Mouse (Mus musculus): ENCODE data around the gene Tbc1d1.
A peak's percentile ranks its signal among the peaks of the same experiment; 100 is the strongest.

The Tbc1d1 gene

GRCm38 (mm10) chr5:64206875-64207274, 50.8 kb downstream of the Tbc1d1 start:
- no peak for DNase-seq (ENCODE audit: low read depth, low spot score)

DNA sequence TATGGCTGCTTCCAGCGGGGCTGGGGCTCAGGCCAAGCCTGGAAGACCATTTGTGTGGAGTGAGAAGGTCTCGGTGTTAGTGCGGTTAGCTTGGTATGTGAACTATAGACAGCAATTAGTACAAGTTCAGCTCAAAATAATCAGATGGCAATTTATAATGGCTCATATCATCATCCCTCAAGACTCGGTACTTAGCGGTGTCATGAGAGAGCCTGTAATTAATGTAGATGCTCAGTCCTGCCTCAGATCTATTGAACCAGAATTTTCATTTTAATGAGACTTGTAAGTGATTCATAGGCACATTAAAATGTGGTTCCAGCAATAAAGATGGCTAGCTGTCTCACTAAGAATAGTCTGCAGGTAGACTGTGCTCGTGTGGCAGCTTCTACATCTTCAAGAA, 51.7 kb downstream of the Tbc1d1 start:
- DNase-seq (ENCODE audit: low read depth, low spot score): no peak

DNA sequence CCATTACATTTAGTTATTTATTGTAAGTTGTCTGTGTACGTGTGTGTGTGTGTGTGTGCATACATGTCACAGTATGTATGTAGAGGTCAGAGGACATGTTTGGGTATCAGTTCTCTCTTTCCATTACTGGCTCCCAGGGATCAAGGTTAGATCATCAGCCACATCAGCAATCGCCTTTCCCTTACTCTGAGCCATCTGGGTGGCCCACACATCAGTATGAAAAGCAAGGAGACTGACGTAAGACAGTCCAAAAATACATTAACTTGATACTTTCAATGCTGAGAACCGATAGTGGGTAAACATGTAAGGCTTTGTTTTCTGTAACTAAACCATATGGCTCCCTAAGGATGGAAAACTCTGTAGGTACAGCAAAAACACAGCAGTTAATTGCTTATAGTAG, 54.7 kb downstream of the Tbc1d1 start:
- DNase-seq (ENCODE audit: low read depth, low spot score): no peak

DNA sequence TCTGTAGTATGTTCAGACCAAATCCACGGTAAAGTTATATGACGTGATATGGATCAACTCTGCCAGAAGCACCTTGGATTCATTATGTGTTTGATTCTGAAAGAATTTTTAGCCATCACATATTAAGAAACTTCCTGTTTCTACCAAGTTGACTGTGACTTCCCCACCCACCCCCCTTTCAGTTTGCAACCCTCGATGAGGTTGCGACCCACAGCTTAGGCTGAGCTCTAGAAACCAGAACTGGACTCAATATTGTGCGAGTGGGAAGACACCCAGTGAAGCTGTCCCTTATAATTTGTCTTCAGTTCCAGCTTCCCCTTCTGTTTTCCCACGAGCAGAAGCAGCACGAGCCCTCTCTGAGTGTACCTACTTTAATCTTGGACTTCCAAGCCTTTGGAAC, 55.2 kb downstream of the Tbc1d1 start:
- no peak for DNase-seq (ENCODE audit: low read depth, low spot score)

- no peak for DNase-seq (ENCODE audit: low read depth, low spot score)
These were observed 56.1 kb downstream of the Tbc1d1 start for GRCm38 (mm10) chr5:64212206-64212605.

DNA sequence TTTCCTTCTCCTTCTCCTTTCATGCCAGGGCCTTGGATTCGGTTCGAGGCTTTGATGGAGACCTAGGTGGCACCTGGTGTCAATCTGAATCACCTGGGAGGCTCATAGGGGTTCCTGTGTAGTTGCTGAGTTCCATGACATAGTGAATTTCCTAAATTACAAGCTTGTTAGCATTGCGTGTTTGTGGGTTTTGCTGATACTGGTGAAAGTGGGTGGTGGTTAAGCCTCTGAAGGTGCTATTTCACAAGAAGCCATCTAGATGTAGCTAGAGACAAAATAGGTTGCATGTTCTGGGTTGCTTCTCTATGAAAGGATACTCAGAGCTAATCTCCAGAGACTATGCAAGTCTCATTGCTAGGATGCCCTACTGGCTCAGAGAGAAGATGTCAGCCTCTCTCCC, 56.5 kb downstream of the Tbc1d1 start:
- no peak for DNase-seq (ENCODE audit: low read depth, low spot score)

- DNase-seq (ENCODE audit: low read depth, low spot score): no peak
These were observed 59.7 kb downstream of the Tbc1d1 start for GRCm38 (mm10) chr5:64215806-64216205.

DNA sequence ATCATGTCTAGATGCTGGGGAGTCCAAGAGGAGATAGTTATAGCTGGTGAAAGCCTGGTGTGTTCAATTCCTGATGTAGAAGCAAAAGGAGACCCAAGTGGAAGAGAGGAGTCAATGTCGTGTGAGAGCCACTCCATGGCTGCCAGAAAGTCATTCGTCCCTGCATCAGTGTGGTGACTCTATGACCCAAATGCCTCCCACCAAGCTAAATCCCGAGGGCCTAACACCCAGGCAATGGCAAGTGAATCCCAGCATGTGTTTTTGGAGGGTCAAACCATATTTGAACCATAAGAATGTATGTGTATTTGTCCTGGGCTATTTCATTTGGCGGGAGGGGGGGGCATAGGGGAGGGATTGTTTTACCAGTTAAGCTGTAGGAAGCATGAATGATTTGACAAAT, 60.2 kb downstream of the Tbc1d1 start:
- no peak for DNase-seq (ENCODE audit: low read depth, low spot score)

GRCm38 (mm10) chr5:64217256-64217655, 61.2 kb downstream of the Tbc1d1 start:
- DNase-seq (ENCODE audit: low read depth, low spot score): no peak

DNA sequence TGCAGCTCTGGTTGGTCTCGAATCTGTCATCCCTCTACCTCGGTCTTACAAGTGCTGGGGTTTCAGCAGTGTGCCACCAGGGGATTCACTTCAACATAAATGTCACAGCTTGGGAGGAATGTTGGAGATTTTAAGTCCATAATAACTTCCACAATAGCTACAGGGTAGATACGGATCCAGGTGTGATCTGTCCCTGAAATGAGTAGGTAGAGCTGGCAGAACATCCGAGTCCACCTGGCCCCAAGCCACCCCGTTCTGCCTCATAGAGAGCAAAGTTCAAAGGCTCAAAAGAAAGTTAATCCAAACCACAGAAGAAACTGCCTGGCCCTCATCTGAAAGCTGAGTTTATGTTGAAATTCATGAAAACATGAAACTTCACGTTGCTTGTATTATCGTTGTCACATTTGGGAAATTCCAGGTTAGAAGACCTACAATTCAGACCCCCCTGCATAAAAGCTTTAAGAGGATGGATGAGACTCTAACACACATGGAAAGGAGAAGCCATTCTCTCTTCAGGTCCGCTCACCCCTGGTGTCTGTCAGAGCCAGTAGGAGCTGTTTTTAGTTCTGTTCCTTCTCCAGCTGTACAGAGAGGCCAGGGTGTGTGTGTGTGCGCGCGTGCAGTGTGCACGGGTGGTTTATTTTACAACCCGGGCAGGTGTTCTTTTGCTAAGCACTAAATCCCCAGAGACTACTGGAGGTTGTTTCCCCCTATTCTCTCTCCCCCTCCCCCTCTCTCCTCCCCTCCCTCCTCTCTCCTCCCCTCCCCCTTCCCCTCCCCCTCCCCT, 61.9 kb downstream of the Tbc1d1 start:
- DNase-seq (ENCODE audit: low read depth, low spot score): no peak

DNA sequence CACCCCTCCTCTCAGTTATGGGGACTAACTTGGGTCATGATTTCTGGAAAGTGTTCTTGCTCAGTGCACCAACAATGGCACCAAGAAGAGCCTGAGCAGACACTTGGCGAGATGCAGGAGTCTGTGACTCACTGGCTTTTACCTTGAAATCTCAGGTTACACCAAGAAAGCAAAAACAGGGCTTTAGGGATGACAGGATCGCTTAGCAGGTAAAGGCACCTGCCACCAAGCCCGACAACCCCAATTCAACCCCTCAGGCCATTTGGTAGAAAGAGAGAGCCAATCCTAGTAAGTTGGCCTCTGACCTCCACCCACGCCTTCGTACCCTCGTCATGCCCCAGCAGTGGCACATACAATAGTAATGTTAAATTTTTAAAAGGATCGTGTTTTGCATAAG, 62.5 kb downstream of the Tbc1d1 start:
- DNase-seq (ENCODE audit: low read depth, low spot score): no peak

DNA sequence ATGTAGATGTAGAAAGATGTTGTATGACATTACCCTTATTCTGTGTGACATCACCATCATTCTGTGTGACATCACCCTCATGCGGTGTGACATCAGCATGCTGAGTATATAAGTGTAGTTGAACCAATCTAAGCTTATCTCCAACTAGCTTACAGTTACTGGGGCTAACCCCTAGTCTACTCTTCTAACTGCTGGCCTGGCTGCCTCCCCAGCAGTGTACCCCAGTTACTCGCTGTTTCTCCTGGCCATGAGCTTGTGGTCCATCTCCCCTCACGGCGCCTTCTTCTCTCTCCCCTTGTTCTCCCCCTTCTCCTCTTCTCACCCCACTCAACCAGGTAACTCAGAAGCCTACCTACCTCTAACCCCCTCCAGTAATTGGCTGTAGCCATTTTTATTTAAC, 64.7 kb downstream of the Tbc1d1 start:
- DNase-seq (ENCODE audit: low read depth, low spot score): no peak

- peak; percentile 90 for DNase-seq (ENCODE audit: low read depth, low spot score)
These were observed 68.8 kb downstream of the Tbc1d1 start for GRCm38 (mm10) chr5:64224735-64225425.

DNA sequence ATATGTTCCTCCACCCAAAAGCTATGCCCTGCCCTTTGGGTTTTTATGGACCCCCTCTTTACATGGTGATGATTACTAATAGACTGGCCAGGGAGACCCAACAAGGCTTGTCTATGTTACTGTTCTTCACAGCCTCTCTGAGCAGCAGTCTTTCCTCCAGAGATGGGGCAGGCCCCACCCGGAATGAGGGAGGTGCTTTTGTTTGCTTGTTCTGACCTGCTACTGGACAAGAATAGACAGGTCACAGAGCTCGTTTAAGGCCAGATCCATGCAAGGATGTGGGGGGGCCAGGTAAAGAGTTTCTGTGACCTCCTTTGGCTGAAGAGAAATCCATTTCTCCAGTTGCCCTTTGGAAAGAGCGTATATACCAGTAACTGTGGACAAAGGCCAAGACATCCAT, 72.1 kb downstream of the Tbc1d1 start:
- DNase-seq (ENCODE audit: low read depth, low spot score): no peak

GRCm38 (mm10) chr5:64229336-64229866, 73.3 kb downstream of the Tbc1d1 start:
- DNase-seq (ENCODE audit: low read depth, low spot score): no peak

DNA sequence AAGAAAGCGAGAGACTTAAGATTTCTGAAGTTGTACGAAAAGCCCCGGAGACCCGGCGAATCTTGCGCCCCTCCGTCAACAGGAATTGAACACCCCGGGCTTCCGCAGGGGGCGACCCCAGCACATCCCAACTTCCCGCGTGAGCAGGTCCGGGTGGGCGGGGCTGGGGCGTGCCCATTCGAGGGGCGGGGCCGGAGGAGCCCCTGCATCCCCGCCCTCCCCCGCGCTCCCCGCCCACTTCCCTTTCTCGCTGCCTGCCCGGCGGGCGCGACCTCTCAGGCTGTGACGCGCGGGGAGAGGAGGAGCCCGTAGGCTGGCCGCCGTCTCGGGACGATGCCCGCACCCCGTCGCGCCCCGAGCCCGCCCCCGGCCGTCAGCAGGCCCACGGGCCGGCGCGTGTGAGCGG, 74.0 kb downstream of the Tbc1d1 start:
- DNase-seq (ENCODE audit: low read depth, low spot score): peak; percentile 75

DNA sequence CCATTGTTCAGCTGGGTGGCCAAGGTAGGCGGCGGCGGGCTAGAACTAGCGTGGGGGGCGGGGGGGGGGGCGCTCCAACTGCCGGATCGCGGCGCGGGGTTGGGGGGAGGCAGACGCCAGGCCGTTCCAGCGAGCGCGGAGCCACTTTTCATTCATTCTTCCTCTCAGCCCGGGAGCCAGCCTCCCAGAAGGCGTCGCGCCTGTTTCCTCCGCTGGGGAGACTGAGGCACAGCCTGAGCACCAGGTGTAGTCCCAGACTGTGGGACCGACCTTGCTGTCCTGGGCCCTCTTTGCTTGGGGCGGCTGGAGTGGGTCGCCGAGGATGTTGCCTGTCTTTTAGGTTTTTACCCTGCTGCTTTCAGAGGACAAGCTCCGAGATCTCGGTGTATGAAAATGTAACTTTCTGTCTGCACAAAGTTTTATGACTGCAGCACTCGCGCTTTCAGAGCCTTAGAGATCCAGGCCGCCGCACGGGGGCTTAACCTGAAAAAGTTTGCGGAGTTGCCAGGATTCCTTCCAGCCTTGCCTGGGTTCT, 74.5 kb downstream of the Tbc1d1 start:
- no peak for DNase-seq (ENCODE audit: low read depth, low spot score)

GRCm38 (mm10) chr5:64232872-64233271, 76.8 kb downstream of the Tbc1d1 start:
- no peak for DNase-seq (ENCODE audit: low read depth, low spot score)

- no peak for DNase-seq (ENCODE audit: low read depth, low spot score)
These were observed 78.3 kb downstream of the Tbc1d1 start for GRCm38 (mm10) chr5:64234269-64234985.

DNA sequence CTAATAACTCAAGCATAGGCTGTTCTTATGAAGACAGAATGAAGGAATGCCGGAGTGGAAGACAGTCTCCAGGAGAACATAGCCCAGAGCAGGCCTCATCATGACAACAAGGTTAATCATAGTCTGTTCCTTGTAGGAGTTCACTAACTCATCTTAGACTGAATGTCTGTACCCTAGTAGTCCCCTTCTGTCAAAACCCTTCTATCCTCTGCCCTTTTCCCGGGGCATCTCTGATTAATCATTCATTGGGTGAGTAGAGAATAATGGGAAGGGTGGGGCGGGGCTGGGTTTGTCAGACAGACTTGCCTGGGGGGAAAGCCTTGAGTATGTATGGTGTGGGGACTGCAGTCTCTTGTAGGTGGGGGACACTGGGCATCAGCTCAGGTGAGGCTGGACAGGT, 79.1 kb downstream of the Tbc1d1 start:
- no peak for DNase-seq (ENCODE audit: low read depth, low spot score)

- no peak for DNase-seq (ENCODE audit: low read depth, low spot score)
These were observed 80.5 kb downstream of the Tbc1d1 start for GRCm38 (mm10) chr5:64236561-64236960.

DNA sequence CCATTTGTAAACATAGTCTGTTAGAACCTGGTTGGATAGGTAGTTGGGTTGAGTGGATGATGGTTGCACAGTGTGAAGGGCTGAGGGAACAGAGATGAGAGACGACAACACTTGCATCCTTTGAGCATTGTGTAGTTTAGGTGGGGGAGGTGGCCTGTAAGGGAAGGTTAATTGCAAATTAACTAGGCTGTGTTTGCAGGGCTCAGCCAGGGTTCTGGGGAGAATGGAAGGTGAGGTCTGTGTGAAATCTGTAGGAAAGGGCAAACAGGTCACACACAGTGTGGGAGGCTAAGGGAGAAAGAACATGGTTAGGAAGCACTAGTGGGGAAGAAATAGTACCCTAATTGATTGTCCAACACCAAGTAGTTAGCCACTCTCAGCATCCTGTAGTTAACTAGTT, 81.2 kb downstream of the Tbc1d1 start:
- no peak for DNase-seq (ENCODE audit: low read depth, low spot score)

Data from brain, adult 2 months (tissue).